ENCODE assay signal across 16 mouse cellular contexts in the genomic region with DNA sequence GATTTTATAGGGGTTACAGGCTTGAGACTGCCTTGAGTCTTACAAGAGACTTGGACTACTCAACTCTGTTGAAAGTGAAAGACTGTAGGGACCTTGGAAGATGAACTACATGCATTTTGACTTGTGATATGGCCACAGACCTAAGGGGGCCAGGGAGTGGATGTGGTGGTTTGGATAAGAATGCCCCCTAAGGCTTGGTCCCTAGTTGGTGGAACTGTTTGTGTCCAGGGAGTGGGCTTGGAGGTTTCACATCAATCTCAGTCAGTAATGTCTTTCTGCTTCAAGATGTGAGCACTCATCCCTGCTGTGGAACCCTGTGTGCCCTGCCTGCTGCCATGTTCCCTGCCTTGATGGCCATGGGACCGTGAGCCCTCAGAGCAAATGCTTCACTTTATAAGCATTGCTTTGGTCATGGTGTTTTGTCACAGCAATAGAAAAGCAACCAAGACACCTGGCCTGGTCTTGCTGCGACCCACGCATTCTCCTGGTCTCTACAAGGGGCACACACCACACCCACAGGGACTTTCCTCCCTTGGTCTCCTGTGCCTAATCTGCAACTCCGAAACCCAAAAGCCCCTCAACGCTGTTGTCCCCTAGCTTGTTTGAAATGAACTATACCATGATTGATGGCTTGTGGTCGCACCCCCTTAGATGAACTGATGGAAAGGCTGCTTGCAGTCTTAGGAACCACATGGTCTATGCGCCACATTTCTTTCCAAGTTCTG.
"Had no signal": no experiment of that assay in that cellular context is flagged by ENCODE, and none has a peak within 500 bp of the region (broad histone marks: within the 10 kb centered on the region; RNA-seq: fewer than 3 reads in every experiment).

No protein-coding gene starts in this region.

- H3K4me2 ChIP-seq: neural tube, embryonic 13.5 days; neural tube, embryonic 15.5 days; stomach, embryonic 15.5 days had no signal

- H3K27ac ChIP-seq: neural tube, embryonic 13.5 days; neural tube, embryonic 15.5 days; stomach, embryonic 15.5 days; stomach, postnatal 0 days had no signal

- H3K27me3 ChIP-seq: neural tube, embryonic 13.5 days; neural tube, embryonic 15.5 days; stomach, embryonic 15.5 days had no signal

- H3K4me3 ChIP-seq: neural tube, embryonic 13.5 days; neural tube, embryonic 15.5 days; stomach, embryonic 15.5 days had no signal

- H3K9ac ChIP-seq: neural tube, embryonic 13.5 days; neural tube, embryonic 15.5 days; stomach, embryonic 15.5 days had no signal

- DNase-seq: retina, postnatal 1 day; right cerebral cortex, adult 18-20 months; right cerebral cortex, postnatal 14 days; right cerebral cortex, postnatal 25 days; right cerebral cortex, postnatal 4 days; spleen, adult 18-20 months; thymus, adult 18-20 months; thymus, adult 2 months; thymus, postnatal 14 days; thymus, postnatal 25 days; thymus, postnatal 36 days; thymus, postnatal 4 days had no signal

- H3K9me3 ChIP-seq: neural tube, embryonic 13.5 days; neural tube, embryonic 15.5 days; stomach, embryonic 15.5 days had no signal

- H3K4me1 ChIP-seq: neural tube, embryonic 13.5 days; neural tube, embryonic 15.5 days; stomach, embryonic 15.5 days had no signal
